Mouse (Mus musculus): ENCODE data around the gene Laptm5.

- no peak for TF ChIP-seq POLR2A (IDR thresholded peaks at IDR 0.05; ENCODE audit: insufficient read depth, low read depth, low read length)
- TF ChIP-seq CTCF (IDR thresholded peaks at IDR 0.05; ENCODE audit: insufficient read depth, low read depth, low read length) = no peak
These were observed 2.7 kb downstream of the Laptm5 start for GRCm38 (mm10) chr4:130915668-130916035.

Measured in olfactory bulb, adult 2 months (tissue).